Mouse (Mus musculus): ENCODE measurements around the gene P2ry14. TPM values are rescaled to one million over a fixed set of nuclear protein-coding genes. Genes with fewer than 3 reads are reported as not detected.
A peak's percentile ranks its signal among the peaks of the same experiment; 100 is the strongest.
"Not testable (repeated sequence)": the region's sequence is repeated elsewhere in the genome, so short reads cannot be mapped to it uniquely, and the experiment has no call there.

Gene P2ry14
- total RNA-seq, 2 experiments from 2014 or later: 2.8 to 3.1 TPM

- DNase-seq (ENCODE audit: low spot score in 2 of 2): peak in 1 of 2 experiments; percentile 26
Observed at GRCm38 (mm10) chr3:59149646-59150045, 3.8 kb downstream of the P2ry14 start.

GRCm38 (mm10) chr3:59145194-59145593, 8.2 kb downstream of the P2ry14 start:
- DNase-seq (ENCODE audit: low spot score in 2 of 2): no peak

GRCm38 (mm10) chr3:59141507-59142305, 11.7 kb downstream of the P2ry14 start:
- DNase-seq (ENCODE audit: low spot score in 2 of 2): no peak

- DNase-seq (ENCODE audit: low spot score in 2 of 2): not testable (repeated sequence)
Observed at GRCm38 (mm10) chr3:59140941-59141340, 12.5 kb downstream of the P2ry14 start.

- no peak for DNase-seq (ENCODE audit: low spot score in 2 of 2)
Observed at GRCm38 (mm10) chr3:59140115-59140514, 13.3 kb downstream of the P2ry14 start.

GRCm38 (mm10) chr3:59139651-59140051, 13.8 kb downstream of the P2ry14 start:
- DNase-seq (ENCODE audit: low spot score in 2 of 2): no peak

- no peak for DNase-seq (ENCODE audit: low spot score in 2 of 2)
Observed at GRCm38 (mm10) chr3:59138946-59139468, 14.4 kb downstream of the P2ry14 start.

GRCm38 (mm10) chr3:59135911-59136653, 17.3 kb downstream of the P2ry14 start:
- peak in 1 of 2 experiments; percentile 28 for DNase-seq (ENCODE audit: low spot score in 2 of 2)

- DNase-seq (ENCODE audit: low spot score in 2 of 2): no peak
Observed at GRCm38 (mm10) chr3:59133189-59133588, 20.2 kb downstream of the P2ry14 start.

- DNase-seq (ENCODE audit: low spot score in 2 of 2): no peak
Observed at GRCm38 (mm10) chr3:59131966-59132365, 21.5 kb downstream of the P2ry14 start.

- no peak for DNase-seq (ENCODE audit: low spot score in 2 of 2)
Observed at GRCm38 (mm10) chr3:59131081-59131480, 22.3 kb downstream of the P2ry14 start.

GRCm38 (mm10) chr3:59130431-59130830, 23.0 kb downstream of the P2ry14 start:
- DNase-seq (ENCODE audit: low spot score in 2 of 2): no peak

- no peak for DNase-seq (ENCODE audit: low spot score in 2 of 2)
Observed at GRCm38 (mm10) chr3:59129547-59129946, 23.9 kb downstream of the P2ry14 start.

- no peak for DNase-seq (ENCODE audit: low spot score in 2 of 2)
Observed at GRCm38 (mm10) chr3:59128681-59129080, 24.7 kb downstream of the P2ry14 start.

- DNase-seq (ENCODE audit: low spot score in 2 of 2): no peak
Observed at GRCm38 (mm10) chr3:59125783-59126555, 27.4 kb downstream of the P2ry14 start.

GRCm38 (mm10) chr3:59125022-59125421, 28.4 kb downstream of the P2ry14 start:
- DNase-seq (ENCODE audit: low spot score in 2 of 2): no peak

GRCm38 (mm10) chr3:59121780-59122449, 31.5 kb downstream of the P2ry14 start:
- no peak for DNase-seq (ENCODE audit: low spot score in 2 of 2)

- DNase-seq (ENCODE audit: low spot score in 2 of 2): no peak
Observed at GRCm38 (mm10) chr3:59121067-59121730, 32.2 kb downstream of the P2ry14 start.

GRCm38 (mm10) chr3:59113973-59114517, 39.4 kb downstream of the P2ry14 start:
- DNase-seq (ENCODE audit: low spot score in 2 of 2): no peak

GRCm38 (mm10) chr3:59113291-59113690, 40.1 kb downstream of the P2ry14 start:
- DNase-seq (ENCODE audit: low spot score in 2 of 2): not testable (repeated sequence)
